Mouse (Mus musculus) stomach, embryonic 15.5 days (tissue): ENCODE results near the gene Eme2. TPM values are rescaled to one million over a fixed set of nuclear protein-coding genes. Genes with fewer than 3 reads are reported as not detected.

ENCODE experiments used
- ATAC-seq: fragments of 200-750 bp; cut with Nextera tagmentation; 2 replicates; pipeline ENCODE4 v1.8.0; 2017; ENCODE audit warnings: low read depth, moderate number of reproducible peaks, moderate TSS enrichment; ENCODE audit not compliant: insufficient read depth, low FRiP score
- H3K27ac ChIP-seq: fragments of 300-500 bp; sonication (generic); 2 replicates; pipeline ENCODE4 v1.5.1; 2015; ENCODE audit warnings: mild to moderate bottlenecking, inconsistent platforms
- H3K27me3 ChIP-seq: fragments of 300-500 bp; sonication (generic); replicated peaks from 2 replicates; pipeline ENCODE4 v1.6.1; 2015; ENCODE audit warnings: inconsistent platforms
- H3K36me3 ChIP-seq: fragments of 300-500 bp; sonication (generic); 2 replicates; pipeline ENCODE4 v1.6.1; 2015; ENCODE audit warnings: inconsistent platforms
- H3K4me1 ChIP-seq: fragments of 300-500 bp; sonication (generic); 2 replicates; pipeline ENCODE4 v1.6.1; 2015; ENCODE audit warnings: inconsistent platforms
- H3K4me2 ChIP-seq: fragments of 300-500 bp; sonication (generic); 2 replicates; pipeline ENCODE4 v1.6.1; 2015; ENCODE audit warnings: mild to moderate bottlenecking, inconsistent platforms
- H3K4me3 ChIP-seq: fragments of 300-500 bp; sonication (generic); replicated peaks from 2 replicates; pipeline ENCODE4 v1.5.1; 2015; ENCODE audit warnings: inconsistent platforms
- H3K9ac ChIP-seq: fragments of 300-500 bp; sonication (generic); 2 replicates; pipeline ENCODE4 v1.6.1; 2015; ENCODE audit warnings: inconsistent platforms
- H3K9me3 ChIP-seq: fragments of 300-500 bp; sonication (generic); 2 replicates; pipeline ENCODE4 v1.6.1; 2016; ENCODE audit warnings: inconsistent platforms
- WGBS: fragments of 180-500 bp; shearing (Covaris S2); methylation state at CpG from one replicate; pipeline ENCODE4 v1.1.7; 2015; 5-methylcytosine and 5-hydroxymethylcytosine counted together
- polyA plus RNA-seq: library from polyadenylated mRNA; unstranded; fragments of >200 nt; fragmentation: Nextera tagmentation; extraction: Ambion mirVana; gene quantifications from 2 replicates; pipeline ENCODE4 v1.2.1, GENCODE M21; 2015

Eme2 gene
- polyA plus RNA-seq, 1 experiment from 2014 or later = 26.3 TPM

DNA sequence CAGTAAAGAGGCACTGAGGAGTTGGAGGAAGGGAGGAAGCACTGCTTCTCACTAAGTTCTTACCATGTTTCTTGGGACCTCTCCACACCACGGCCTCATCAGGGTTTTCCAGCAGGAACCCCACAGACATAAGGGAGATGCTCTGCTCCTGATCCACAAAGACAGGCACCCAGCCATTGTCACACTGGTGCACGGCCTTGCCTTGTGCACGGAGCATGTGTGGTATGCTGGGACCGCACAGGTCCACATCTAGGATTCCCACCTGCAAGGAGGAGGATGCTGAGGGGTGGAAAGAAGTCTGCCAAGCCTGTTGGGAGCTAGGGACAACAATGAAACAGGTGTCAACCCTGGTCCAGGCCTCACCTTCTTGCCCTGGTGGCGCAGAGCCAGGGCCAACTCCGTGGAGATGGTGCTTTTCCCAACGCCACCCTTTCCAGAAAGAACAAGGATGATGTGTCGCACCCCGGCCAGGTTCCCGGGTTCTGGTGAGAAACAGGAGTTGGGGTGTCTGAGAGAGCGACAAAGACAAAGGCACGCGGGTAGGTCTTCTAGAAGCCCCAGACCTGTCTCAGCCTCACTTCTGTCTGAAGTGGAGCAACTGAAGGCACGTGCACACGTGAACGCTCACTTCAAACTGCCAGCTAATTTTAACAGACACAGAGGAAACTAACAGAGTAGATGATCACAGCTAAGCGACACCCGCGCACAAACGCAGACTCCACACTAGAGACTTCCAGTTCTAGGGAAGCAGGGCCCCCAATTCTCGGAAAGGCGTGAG is 9.3 kb downstream of the Eme2 start:
- H3K9ac ChIP-seq = peak overlapping the region; percentile 68
- H3K27ac ChIP-seq = no peak overlapping the region
- peak overlapping the region; percentile 88 for H3K4me2 ChIP-seq
- no peaks in the 10 kb centered on the region for H3K27me3 ChIP-seq
- peak overlapping the region; percentile 94 for H3K4me3 ChIP-seq
- no peaks in the 10 kb centered on the region for H3K9me3 ChIP-seq
- 23% methylated on average over 22 of the region's 22 CpGs for WGBS
- peaks cover 24% of the 10 kb centered on the region for H3K4me1 ChIP-seq
- no peak for ATAC-seq
- 0 out of 2 replicates have a peak, but pooled peaks cover 14% of the 10 kb centered on the region for H3K36me3 ChIP-seq

DNA sequence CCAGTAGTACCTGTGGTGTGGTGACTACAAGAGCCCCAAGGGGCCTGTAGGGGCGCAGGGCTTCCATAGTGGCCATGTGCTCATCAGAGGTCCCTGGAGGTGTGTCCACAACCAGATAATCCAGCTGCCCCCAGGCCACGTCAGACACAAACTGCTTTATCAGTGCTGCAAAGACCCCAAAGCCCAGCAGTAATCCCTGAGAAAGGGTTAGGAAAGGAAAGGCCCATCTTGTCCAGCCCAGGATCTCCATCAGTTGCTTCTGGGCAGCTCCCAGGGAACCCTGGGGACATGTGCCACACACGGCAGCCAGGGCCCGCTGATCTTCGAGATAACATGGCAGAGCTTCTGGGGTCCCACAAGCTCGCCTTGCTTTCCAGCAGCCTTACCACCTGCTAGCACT is 10.5 kb downstream of the Eme2 start:
- Histone ChIP-seq H3K4me3 (no peak overlapping the region), H3K9ac (no peak overlapping the region), H3K4me2 (no peak overlapping the region), H3K27me3 (no peaks in the 10 kb centered on the region), H3K27ac (no peak overlapping the region), H3K9me3 (no peaks in the 10 kb centered on the region), H3K36me3 (0 out of 2 replicates have a peak, but pooled peaks cover 11% of the 10 kb centered on the region), H3K4me1 (peaks cover 24% of the 10 kb centered on the region)
- no peak for ATAC-seq
- 81% methylated on average over 6 of the region's 6 CpGs for WGBS

DNA sequence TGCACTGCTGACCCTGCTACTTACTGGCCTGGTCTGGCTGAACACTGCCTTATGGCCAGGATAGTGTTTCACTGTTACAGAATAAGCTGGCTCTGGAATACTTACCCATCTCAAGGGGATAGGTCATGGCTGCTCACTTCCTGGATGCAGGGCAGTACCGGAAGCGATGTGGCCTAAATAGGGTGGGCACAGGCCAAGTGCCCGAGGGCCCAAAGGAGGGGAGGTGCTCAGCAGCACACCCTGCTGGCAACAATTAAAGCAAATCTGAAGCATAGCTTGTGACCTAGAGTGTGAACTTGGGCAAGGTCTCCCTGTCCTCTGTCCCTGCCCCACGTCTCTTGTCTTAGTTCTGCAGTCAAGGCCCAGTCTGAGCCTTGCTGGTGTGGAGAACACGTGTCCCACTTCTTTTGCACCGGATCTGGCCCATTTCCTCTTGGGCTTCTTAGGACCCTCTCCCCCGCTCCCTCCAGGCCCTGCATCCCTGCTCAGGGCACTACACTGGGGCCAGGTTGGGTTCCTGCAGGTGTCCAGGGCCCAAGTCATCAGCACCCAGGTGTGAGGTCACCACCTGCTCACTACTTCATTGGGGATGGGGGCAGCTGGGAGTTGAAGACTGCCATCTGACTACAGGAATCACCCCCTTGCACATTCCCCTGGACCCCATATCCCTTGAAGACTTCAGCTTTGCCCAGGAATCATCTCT is 13.0 kb downstream of the Eme2 start:
- ATAC-seq = no peak
- H3K4me2 ChIP-seq = no peak overlapping the region
- 0 out of 2 replicates have a peak, but pooled peaks cover 5% of the 10 kb centered on the region for H3K36me3 ChIP-seq
- WGBS = 45% methylated on average over 7 of the region's 7 CpGs
- H3K27ac ChIP-seq = no peak overlapping the region
- H3K9ac ChIP-seq = no peak overlapping the region
- H3K27me3 ChIP-seq = no peaks in the 10 kb centered on the region
- peaks cover 11% of the 10 kb centered on the region for H3K4me1 ChIP-seq
- H3K9me3 ChIP-seq = no peaks in the 10 kb centered on the region
- no peak overlapping the region for H3K4me3 ChIP-seq

DNA sequence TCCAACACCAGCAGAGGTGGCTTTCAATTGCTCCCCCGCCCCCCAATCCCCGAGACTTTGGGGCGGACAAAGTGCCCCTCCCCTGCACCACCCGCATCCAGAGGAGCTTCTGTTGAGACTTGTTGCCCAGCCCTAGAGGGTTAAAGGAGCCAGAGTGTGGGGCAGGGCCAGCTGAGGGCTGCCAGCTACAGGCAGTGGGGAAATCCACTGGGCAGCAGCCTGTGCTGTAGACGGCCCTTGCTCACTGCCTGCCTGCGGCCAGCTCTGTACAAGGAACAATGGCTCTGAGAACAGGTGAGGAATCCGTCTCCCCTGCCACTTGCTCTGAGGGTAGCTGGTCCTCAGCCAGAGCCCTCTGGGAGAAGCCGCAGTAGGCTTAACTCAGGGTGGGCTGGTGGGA is 16.4 kb downstream of the Eme2 start:
- 64% methylated on average over 8 of the region's 8 CpGs for WGBS
- Histone ChIP-seq H3K27me3 (no peaks in the 10 kb centered on the region), H3K9me3 (no peaks in the 10 kb centered on the region), H3K36me3 (0 out of 2 replicates have a peak, but pooled peaks cover 2% of the 10 kb centered on the region), H3K4me3 (no peak overlapping the region), H3K27ac (0 out of 2 replicates have a peak overlapping the region, but pooled peaks have one; percentile 22), H3K4me1 (no peaks in the 10 kb centered on the region), H3K4me2 (peak overlapping the region; percentile 35; the same call in 1 of the 2 replicates), H3K9ac (no peak overlapping the region)
- ATAC-seq = 0 out of 2 replicates have a peak, but pooled peaks have one; percentile 4

DNA sequence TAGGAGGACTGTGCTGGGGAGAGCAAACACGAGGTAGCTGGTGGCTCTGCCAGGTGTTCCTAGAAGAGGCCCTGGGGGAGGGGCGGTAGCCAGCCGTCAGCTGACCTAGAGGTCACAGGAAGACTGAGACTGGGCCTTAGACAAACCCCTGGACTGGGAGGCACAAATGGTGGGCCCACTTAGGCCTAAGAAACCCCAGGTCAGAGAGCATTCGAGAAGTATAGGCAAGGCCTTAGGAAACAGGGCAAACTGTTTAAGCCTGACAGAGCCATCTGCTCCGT is 16.8 kb downstream of the Eme2 start:
- H3K27me3 ChIP-seq = no peaks in the 10 kb centered on the region
- H3K4me2 ChIP-seq = peak overlapping the region; percentile 35
- no peak overlapping the region for H3K9ac ChIP-seq
- H3K27ac ChIP-seq = peak overlapping the region; percentile 51
- WGBS = 22% methylated on average over 5 of the region's 5 CpGs
- H3K4me3 ChIP-seq = peak overlapping the region; percentile 7; the same call in 1 of the 2 replicates
- no peaks in the 10 kb centered on the region for H3K9me3 ChIP-seq
- no peaks in the 10 kb centered on the region for H3K36me3 ChIP-seq
- H3K4me1 ChIP-seq = no peaks in the 10 kb centered on the region
- peak; percentile 42 for ATAC-seq

DNA sequence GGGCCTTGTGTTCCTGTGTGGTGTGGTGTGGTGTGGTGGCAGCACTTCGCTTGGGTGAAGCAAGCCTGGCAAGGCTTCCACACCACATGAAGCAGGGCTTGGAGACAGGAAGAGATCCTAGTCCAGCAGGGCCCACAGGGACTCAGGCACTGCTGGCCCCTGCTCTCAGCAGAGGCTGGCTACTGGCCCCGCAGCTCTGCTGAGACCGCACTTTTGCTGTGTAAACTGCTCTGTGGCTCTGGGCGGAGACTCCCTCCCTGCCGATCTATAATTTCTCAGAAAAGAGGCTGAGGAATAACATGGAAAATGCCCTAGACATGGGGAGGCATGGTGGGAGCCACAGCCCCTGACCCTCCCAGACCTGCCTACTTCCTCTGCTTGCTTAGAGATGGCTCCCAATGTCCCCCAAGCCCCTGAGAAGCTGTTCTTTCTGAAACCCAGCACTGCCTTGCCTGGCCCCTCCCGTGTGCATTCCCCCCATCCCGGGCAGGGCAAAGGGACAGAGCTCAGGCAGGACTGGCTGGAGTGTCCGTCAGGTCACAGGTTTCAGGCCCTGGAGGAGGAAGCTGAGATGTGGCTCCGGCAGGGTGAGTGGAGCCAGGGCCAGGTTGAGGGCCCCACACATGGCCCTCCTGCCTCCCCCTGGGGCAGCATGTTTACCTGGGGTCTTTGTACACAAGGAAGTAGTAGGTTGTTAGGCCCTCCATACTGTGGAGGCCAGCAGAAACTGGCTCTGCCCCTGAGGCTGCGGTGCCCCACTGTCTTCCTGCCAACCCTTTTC is 17.4 kb downstream of the Eme2 start:
- Histone ChIP-seq H3K4me2 (peak overlapping the region; percentile 35), H3K27me3 (no peaks in the 10 kb centered on the region), H3K27ac (peak overlapping the region; percentile 51), H3K9me3 (no peaks in the 10 kb centered on the region), H3K4me1 (no peaks in the 10 kb centered on the region), H3K4me3 (peak overlapping the region; percentile 7; the same call in 1 of the 2 replicates), H3K36me3 (no peaks in the 10 kb centered on the region), H3K9ac (no peak overlapping the region)
- ATAC-seq = peak; percentile 36; the same call in 1 of the 2 replicates
- WGBS = 37% methylated on average over 10 of the region's 10 CpGs

DNA sequence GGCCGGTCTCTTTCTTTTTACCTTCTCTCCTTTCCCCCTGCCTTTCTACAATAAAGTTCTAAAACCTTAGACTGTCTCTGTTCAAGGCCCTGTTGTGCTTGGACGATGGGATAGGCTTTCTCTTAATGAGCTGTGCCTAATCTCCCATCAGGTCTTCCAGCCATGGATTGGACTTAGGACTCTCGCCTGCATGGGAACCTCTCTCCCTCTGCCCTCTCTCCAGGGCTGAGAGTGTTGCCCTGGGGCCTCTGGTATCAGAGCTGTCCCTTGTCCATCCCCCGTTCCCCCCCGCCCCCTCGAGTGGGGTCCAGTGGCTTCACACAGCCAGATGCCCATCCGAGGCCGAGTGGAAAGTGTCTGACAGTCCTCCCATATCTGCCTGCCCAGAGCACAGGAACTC is 19.9 kb downstream of the Eme2 start:
- Histone ChIP-seq H3K9ac (no peak overlapping the region), H3K4me1 (no peaks in the 10 kb centered on the region), H3K27me3 (no peaks in the 10 kb centered on the region), H3K4me2 (no peak overlapping the region), H3K9me3 (no peaks in the 10 kb centered on the region), H3K27ac (no peak overlapping the region), H3K36me3 (no peaks in the 10 kb centered on the region), H3K4me3 (no peak overlapping the region)
- 80% methylated on average over 8 of the region's 8 CpGs for WGBS
- no peak for ATAC-seq

DNA sequence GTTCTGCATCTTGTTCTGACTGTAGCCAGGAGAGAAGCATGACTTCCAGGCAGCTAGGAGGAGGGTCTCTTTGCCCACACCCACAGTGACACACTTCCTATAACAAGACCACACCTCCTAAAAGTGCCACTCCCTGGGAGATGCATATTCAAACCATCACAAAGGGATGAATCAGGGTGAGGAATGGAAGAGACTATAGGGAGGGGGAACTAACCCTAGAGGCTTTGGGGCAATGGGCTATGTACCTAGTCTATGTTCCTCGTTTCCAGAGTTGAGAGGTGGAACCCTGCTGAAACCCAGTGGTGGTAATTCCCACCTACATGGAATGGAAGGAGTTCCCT is 20.5 kb downstream of the Eme2 start:
- no peak overlapping the region for H3K4me3 ChIP-seq
- 32% methylated on average over 1 of the region's 1 CpGs for WGBS
- no peaks in the 10 kb centered on the region for H3K36me3 ChIP-seq
- no peaks in the 10 kb centered on the region for H3K9me3 ChIP-seq
- H3K27ac ChIP-seq = no peak overlapping the region
- ATAC-seq = no peak
- no peaks in the 10 kb centered on the region for H3K27me3 ChIP-seq
- H3K4me1 ChIP-seq = no peaks in the 10 kb centered on the region
- no peak overlapping the region for H3K4me2 ChIP-seq
- H3K9ac ChIP-seq = no peak overlapping the region

DNA sequence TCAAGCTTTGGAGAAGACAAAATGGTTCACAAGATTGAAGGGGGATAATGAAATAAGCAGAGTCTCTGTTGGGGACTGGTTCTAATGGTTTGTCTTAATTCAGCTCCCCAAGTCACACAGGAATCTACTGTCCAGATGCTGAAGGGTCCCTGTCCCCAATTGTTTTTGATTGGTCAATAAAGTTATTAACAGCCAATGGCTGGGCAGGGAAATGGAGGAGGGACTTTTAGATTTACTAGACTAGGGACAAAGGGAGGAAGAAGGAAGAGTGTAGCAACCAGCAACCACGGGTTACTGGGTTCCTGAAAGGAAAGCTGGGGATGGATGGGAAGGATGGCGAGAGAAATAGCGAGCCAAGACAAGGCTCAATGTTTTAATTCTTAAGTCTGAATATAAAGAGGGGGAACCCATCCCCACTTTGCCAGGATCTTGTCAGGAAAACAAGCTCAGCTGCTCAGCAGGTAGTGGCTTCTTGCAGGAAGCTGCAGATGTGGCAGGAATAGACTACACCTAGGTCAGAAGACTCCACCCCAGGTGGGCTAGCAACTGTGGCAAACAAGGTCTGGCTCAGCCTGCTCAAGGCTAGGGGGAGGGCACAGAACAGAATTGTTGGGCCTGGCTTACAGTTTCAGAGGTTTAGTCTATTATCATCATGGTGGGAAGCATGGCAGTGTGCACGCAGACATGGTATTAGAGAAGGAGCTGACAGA is 21.0 kb downstream of the Eme2 start:
- Histone ChIP-seq H3K27me3 (no peaks in the 10 kb centered on the region), H3K27ac (no peak overlapping the region), H3K9me3 (no peaks in the 10 kb centered on the region), H3K4me2 (no peak overlapping the region), H3K4me1 (no peaks in the 10 kb centered on the region), H3K4me3 (no peak overlapping the region), H3K36me3 (no peaks in the 10 kb centered on the region), H3K9ac (no peak overlapping the region)
- 53% methylated on average over 4 of the region's 4 CpGs for WGBS
- ATAC-seq = no peak

DNA sequence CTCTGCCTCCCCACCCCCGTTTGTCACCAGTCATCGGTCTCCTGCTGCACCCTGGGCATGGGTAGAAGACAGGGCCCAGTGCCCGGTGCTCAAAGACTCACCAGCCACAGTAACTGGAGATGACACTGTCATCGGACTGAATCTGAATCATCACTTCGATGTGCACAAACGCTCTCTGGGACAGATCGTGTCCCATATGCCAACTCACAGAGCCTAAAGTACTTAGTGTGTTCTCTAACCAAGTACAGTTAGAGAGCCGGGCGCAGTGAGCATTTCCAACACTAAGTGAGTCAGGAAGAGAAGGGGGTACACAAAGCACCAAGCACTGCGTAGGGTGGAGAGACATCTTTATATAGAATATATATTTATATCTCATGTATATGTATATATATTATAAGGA is 27.0 kb downstream of the Eme2 start:
- Histone ChIP-seq H3K4me3 (no peak overlapping the region), H3K4me2 (no peak overlapping the region), H3K36me3 (0 out of 2 replicates have a peak, but pooled peaks cover 7% of the 10 kb centered on the region), H3K9me3 (no peaks in the 10 kb centered on the region), H3K27ac (no peak overlapping the region), H3K27me3 (no peaks in the 10 kb centered on the region), H3K9ac (no peak overlapping the region), H3K4me1 (no peaks in the 10 kb centered on the region)
- no peak for ATAC-seq
- WGBS = 93% methylated on average over 10 of the region's 10 CpGs

DNA sequence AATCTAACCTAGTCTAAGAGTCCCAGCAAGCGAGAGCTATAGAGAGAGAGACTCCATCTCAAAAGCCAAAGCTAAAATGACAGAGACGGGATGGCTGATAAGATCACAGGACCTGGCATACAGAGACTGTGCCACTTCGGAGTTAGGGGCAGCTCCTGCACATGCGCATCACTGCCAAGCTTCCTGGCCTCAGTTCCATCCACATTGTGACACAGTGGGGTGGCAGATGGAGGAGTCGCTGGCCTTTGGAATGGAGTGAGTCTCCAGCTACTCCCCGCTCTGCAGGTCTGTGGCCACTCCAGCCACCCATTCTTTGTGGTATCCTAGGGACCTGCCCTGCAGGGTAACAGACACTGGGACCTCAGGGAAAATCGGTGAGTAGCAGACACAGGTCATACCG is 29.1 kb downstream of the Eme2 start, which contains the start of gene Igfals:
Gene Igfals, plus strand, starts transcription at position 222 of the 400 bp plus-strand sequence.
- 83% methylated on average over 8 of the region's 8 CpGs for WGBS
- no peak for ATAC-seq

More for the DNA sequence above, 29.1 kb downstream of the Eme2 start, which contains the start of gene Igfals:
- Histone ChIP-seq H3K27me3 (no peaks in the 10 kb centered on the region), H3K4me3 (no peak within 1 kb of the TSS), H3K4me2 (no peak within 1 kb of the TSS), H3K9ac (no peak within 1 kb of the TSS), H3K27ac (no peak within 1 kb of the TSS), H3K4me1 (no peaks in the 10 kb centered on the region), H3K36me3 (0 out of 2 replicates have a peak, but pooled peaks cover 7% of the 10 kb centered on the region), H3K9me3 (no peaks in the 10 kb centered on the region)
